Mouse (Mus musculus): ENCODE results near the gene Ap2a2.

- TF ChIP-seq EP300 (IDR thresholded peaks at IDR 0.05; ENCODE audit: insufficient read depth, low read depth, low read length) = peak; percentile 76; the same call in 1 of the 2 replicates
- peak; percentile 83 for TF ChIP-seq CTCF (IDR thresholded peaks at IDR 0.05)
Measured at GRCm38 (mm10) chr7:141666190-141666589, 104.2 kb downstream of the Ap2a2 start.

Data from heart, adult 2 months (tissue).